Mouse (Mus musculus) heart, embryonic 16.5 days (tissue): ENCODE data around the gene Fam72a. TPM values are rescaled to one million over a fixed set of nuclear protein-coding genes. Genes with fewer than 3 reads are reported as not detected.

Source experiments
- ATAC-seq: fragments of 200-750 bp; cut with Nextera tagmentation; replicated peaks from 2 replicates; pipeline ENCODE4 v1.8.0; 2017; ENCODE audit warnings: moderate number of reproducible peaks; ENCODE audit not compliant: insufficient read depth, low FRiP score; ENCODE audit errors: extremely low read depth
- H3K27ac ChIP-seq: fragments of 300-500 bp; sonication (generic); 2 replicates; pipeline ENCODE4 v1.5.1; 2014; ENCODE audit warnings: mild to moderate bottlenecking, low read length, control low read depth, moderate library complexity
- H3K27me3 ChIP-seq: fragments of 300-500 bp; sonication (generic); 2 replicates; pipeline ENCODE4 v1.6.1; 2014; ENCODE audit warnings: low read length, mixed read lengths; ENCODE audit not compliant: control insufficient read depth, insufficient read depth
- H3K36me3 ChIP-seq: fragments of 300-500 bp; sonication (generic); 2 replicates; pipeline ENCODE4 v1.6.1; 2014; ENCODE audit not compliant: control insufficient read depth, insufficient read depth
- H3K4me1 ChIP-seq: fragments of 300-500 bp; sonication (generic); 2 replicates; pipeline ENCODE4 v1.6.1; 2014; ENCODE audit warnings: low read length, mixed read lengths; ENCODE audit not compliant: control insufficient read depth, insufficient read depth
- H3K4me2 ChIP-seq: fragments of 300-500 bp; sonication (generic); 2 replicates; pipeline ENCODE4 v1.6.1; 2014; ENCODE audit warnings: low read depth, mild to moderate bottlenecking, control low read depth, low read length
- H3K4me3 ChIP-seq: fragments of 300-500 bp; sonication (generic); 2 replicates; pipeline ENCODE4 v1.5.1; 2014; ENCODE audit warnings: mild to moderate bottlenecking, control low read depth, low read length
- H3K9ac ChIP-seq: fragments of 300-500 bp; sonication (generic); 2 replicates; pipeline ENCODE4 v1.6.1; 2014; ENCODE audit warnings: low read length, control low read depth
- H3K9me3 ChIP-seq: fragments of 300-500 bp; sonication (generic); replicated peaks from 2 replicates; pipeline ENCODE4 v1.6.1; 2016; ENCODE audit warnings: low read length; ENCODE audit not compliant: control insufficient read depth
- WGBS: fragments of 180-500 bp; shearing (Covaris S2); extraction: QIAGEN DNeasy Blood & Tissue Kit; methylation state at CpG from one replicate; pipeline ENCODE4 v1.1.7; 2014; 5-methylcytosine and 5-hydroxymethylcytosine counted together
- polyA plus RNA-seq: library from polyadenylated mRNA; unstranded; fragments of >200 nt; fragmentation: Nextera tagmentation; extraction: Ambion mirVana; gene quantifications from 2 replicates; pipeline ENCODE4 v1.2.1, GENCODE M21; 2015

The Fam72a gene
- polyA plus RNA-seq: 2.4 and 3.2 TPM in 2 replicates

- under 1% methylated on average over 44 of the region's 44 CpGs for WGBS
- H3K9ac ChIP-seq: peak within 1 kb of the TSS; percentile 85
- peak within 1 kb of the TSS; percentile 84 for H3K4me3 ChIP-seq
- peak within 1 kb of the TSS; percentile 91 for H3K27ac ChIP-seq
- ATAC-seq: peak; percentile 94
- H3K27me3 ChIP-seq: no peaks in the 10 kb centered on the region
- H3K36me3 ChIP-seq: no peaks in the 10 kb centered on the region
- no peaks in the 10 kb centered on the region for H3K9me3 ChIP-seq
- H3K4me2 ChIP-seq: peak within 1 kb of the TSS; percentile 95
- H3K4me1 ChIP-seq: peaks cover 32% of the 10 kb centered on the region
These were observed at the start of gene Fam72a, which contains the start of gene Srgap2 for GRCm38 (mm10) chr1:131527281-131528080. Gene Fam72a, plus strand, starts transcription at chr1:131527903. Gene Srgap2, minus strand, starts transcription at chr1:131527352.

DNA sequence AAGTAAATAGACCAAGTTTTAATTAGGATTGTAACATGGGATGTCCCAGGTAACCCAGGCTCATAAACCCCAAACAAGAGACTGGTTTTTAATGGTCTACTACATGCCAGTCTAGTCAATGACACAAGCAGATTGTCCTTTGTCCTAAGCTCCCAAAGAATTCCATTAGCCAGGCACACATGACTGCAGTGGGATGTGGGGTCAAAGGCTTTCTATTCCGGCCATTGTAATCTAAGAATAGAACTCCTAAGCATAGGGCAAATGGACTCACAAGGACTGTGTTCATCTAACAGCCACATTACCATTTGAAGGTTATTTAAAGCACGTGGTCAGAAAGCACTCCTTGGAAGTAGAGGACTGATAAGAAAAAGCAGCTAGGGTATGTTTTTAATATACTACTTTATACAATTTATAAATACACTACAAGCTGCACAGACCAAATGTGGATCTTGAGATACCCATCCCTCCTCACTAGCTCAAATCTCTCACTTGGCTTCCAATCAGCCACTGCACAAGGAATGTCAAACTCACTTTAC, 48.9 kb upstream of the Fam72a start:
- Histone ChIP-seq H3K27ac (peak overlapping the region; percentile 86), H3K36me3 (peaks cover 4% of the 10 kb centered on the region), H3K9ac (no peak overlapping the region), H3K4me2 (no peak overlapping the region), H3K9me3 (peaks cover 3% of the 10 kb centered on the region; the same call in 1 of the 2 replicates), H3K27me3 (no peaks in the 10 kb centered on the region), H3K4me1 (peaks cover 21% of the 10 kb centered on the region), H3K4me3 (no peak overlapping the region)
- WGBS: 25% methylated on average over 2 of the region's 2 CpGs
- peak; percentile 60 for ATAC-seq

DNA sequence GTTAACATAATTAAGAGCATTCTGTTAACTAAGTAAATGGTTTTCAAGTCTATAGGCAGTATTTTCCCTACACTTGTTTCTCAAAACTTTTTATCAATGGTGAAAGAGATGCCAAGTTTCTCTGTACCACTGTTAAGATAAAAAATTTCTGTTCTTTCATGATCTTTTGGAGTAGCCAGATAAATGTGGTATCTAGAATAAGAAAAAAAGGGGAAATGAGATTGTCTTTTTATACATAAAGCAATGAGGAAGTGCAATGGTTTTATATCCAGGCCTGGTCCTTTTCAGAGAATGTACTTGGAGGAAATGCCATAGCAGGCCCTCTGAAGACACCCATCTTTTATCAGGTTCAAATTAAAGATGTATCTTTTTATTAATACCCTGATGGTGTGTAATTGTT, 46.3 kb upstream of the Fam72a start:
- no peak overlapping the region for H3K4me2 ChIP-seq
- no peak overlapping the region for H3K27ac ChIP-seq
- H3K4me3 ChIP-seq: no peak overlapping the region
- no peak overlapping the region for H3K9ac ChIP-seq
- peaks cover 3% of the 10 kb centered on the region; the same call in 1 of the 2 replicates for H3K9me3 ChIP-seq
- H3K27me3 ChIP-seq: no peaks in the 10 kb centered on the region
- peaks cover 26% of the 10 kb centered on the region for H3K4me1 ChIP-seq
- H3K36me3 ChIP-seq: peaks cover 4% of the 10 kb centered on the region
- ATAC-seq: no peak

GRCm38 (mm10) chr1:131482242-131482641, 45.5 kb upstream of the Fam72a start:
- no peak overlapping the region for H3K4me3 ChIP-seq
- peaks cover 4% of the 10 kb centered on the region for H3K36me3 ChIP-seq
- WGBS: 72% methylated on average over 3 of the region's 3 CpGs
- peak; percentile 41; the same call in 1 of the 2 replicates for ATAC-seq
- peaks cover 30% of the 10 kb centered on the region for H3K4me1 ChIP-seq
- H3K9me3 ChIP-seq: peaks cover 3% of the 10 kb centered on the region; the same call in 1 of the 2 replicates
- no peak overlapping the region for H3K4me2 ChIP-seq
- no peaks in the 10 kb centered on the region for H3K27me3 ChIP-seq
- no peak overlapping the region for H3K9ac ChIP-seq
- 0 out of 2 replicates have a peak overlapping the region, but pooled peaks have one; percentile 24 for H3K27ac ChIP-seq

GRCm38 (mm10) chr1:131486094-131486850, 41.4 kb upstream of the Fam72a start:
- H3K4me1 ChIP-seq: peaks cover 28% of the 10 kb centered on the region
- H3K9me3 ChIP-seq: no peaks in the 10 kb centered on the region
- H3K36me3 ChIP-seq: no peaks in the 10 kb centered on the region
- H3K4me2 ChIP-seq: no peak overlapping the region
- WGBS: 50% methylated on average over 5 of the region's 5 CpGs
- no peak overlapping the region for H3K4me3 ChIP-seq
- no peak overlapping the region for H3K9ac ChIP-seq
- no peak for ATAC-seq
- H3K27ac ChIP-seq: no peak overlapping the region
- no peaks in the 10 kb centered on the region for H3K27me3 ChIP-seq

DNA sequence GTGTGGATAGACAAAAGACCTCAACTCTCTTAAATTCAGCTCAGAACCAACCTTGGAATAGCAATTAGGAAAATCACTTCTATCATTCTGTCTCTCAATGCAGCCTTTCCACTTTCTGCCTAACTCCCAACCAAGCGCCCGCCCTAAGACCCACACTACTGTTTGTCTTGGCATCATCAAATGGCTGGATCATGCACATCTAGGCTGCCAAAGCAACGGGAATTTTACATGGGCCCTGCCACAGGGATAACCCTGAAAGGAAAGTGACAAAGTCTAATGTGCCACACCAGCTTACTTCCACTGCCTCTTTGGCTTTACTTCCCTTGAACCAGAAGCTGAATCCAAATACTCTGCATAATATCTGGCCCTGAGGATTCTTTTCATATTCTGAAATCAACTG, 38.4 kb upstream of the Fam72a start:
- H3K4me2 ChIP-seq: no peak overlapping the region
- H3K36me3 ChIP-seq: no peaks in the 10 kb centered on the region
- H3K4me3 ChIP-seq: no peak overlapping the region
- peaks cover 42% of the 10 kb centered on the region for H3K4me1 ChIP-seq
- H3K9ac ChIP-seq: no peak overlapping the region
- no peak overlapping the region for H3K27ac ChIP-seq
- 76% methylated on average over 3 of the region's 3 CpGs for WGBS
- H3K9me3 ChIP-seq: no peaks in the 10 kb centered on the region
- ATAC-seq: 0 out of 2 replicates have a peak, but pooled peaks have one; percentile 28
- H3K27me3 ChIP-seq: no peaks in the 10 kb centered on the region

DNA sequence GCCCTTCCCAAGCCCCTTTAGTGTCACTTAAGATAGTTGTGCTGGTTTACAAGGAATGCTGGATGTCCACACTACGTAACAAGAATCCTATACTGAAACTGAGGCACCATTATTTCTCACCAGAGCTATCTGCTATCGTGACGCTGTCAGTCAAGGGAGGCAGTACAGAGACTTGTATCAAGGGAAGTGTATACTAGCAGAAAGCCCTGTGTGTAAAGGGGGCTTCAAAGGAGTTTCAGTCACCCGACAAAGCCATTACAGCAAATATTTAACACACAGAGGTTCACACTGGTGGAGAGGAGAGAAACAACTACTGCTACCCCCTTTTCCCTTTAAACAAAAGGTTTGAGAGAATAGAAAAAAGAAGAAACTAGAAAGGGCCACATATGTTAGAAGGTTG, 36.1 kb upstream of the Fam72a start:
- H3K9ac ChIP-seq: peak overlapping the region; percentile 43; the same call in 1 of the 2 replicates
- H3K4me1 ChIP-seq: peaks cover 43% of the 10 kb centered on the region
- H3K27ac ChIP-seq: no peak overlapping the region
- WGBS: 29% methylated on average over 4 of the region's 4 CpGs
- ATAC-seq: no peak
- H3K4me2 ChIP-seq: no peak overlapping the region
- H3K9me3 ChIP-seq: no peaks in the 10 kb centered on the region
- no peaks in the 10 kb centered on the region for H3K27me3 ChIP-seq
- H3K4me3 ChIP-seq: no peak overlapping the region
- no peaks in the 10 kb centered on the region for H3K36me3 ChIP-seq

DNA sequence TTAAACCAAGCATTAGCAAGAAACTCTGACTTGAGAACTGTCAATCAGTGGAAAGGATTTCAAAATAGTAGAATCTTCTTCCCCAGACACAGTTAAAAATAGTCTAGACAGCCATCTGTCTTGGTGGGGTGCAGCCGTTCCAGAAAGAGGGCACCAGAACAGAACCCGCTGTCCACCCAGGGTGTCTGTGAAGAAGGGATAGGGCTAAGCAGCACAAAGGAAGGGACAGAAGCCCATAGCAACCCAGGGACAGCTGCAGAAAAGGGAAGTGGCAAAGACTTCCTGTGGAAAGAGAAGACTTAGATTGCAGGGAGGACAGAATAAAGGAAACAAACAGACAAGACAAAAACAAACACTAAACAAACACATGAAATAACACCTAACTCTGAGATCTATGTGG, 35.3 kb upstream of the Fam72a start:
- no peak overlapping the region for H3K4me2 ChIP-seq
- no peaks in the 10 kb centered on the region for H3K27me3 ChIP-seq
- no peak overlapping the region for H3K4me3 ChIP-seq
- no peak for ATAC-seq
- H3K27ac ChIP-seq: no peak overlapping the region
- H3K4me1 ChIP-seq: peaks cover 37% of the 10 kb centered on the region
- 18% methylated on average over 2 of the region's 2 CpGs for WGBS
- H3K9ac ChIP-seq: no peak overlapping the region
- no peaks in the 10 kb centered on the region for H3K9me3 ChIP-seq
- no peaks in the 10 kb centered on the region for H3K36me3 ChIP-seq
